Mouse (Mus musculus): ENCODE results near the gene Tlr4. TPM values are rescaled to one million over a fixed set of nuclear protein-coding genes. Genes with fewer than 3 reads are reported as not detected.

Gene Tlr4
- total RNA-seq, 2 experiments from 2014 or later: 13.0 to 17.4 TPM

DNA sequence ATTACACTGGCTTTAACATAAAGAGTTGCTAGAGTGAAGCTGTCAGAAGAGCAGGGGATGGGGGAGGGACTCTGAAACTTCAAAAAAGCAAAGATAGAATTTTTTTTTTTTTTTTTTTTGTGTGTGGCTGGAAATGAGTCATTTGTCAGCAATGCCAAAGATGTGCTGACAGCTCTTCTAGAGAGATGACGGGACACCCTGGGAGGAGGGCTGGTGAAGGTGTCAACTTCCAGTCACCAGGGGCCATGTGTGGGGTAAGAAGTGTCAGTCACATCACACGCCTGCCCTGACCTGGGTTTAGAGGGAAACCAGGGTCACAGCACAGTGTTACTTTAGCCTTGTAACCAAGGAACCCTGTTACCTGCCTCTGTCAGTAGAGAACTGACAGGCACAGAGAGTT is 67.2 kb downstream of the Tlr4 start:
- intact Hi-C loops (cut with DNase I): no loop called here
- DNase-seq: peak in 1 of 2 experiments; percentile 25

DNA sequence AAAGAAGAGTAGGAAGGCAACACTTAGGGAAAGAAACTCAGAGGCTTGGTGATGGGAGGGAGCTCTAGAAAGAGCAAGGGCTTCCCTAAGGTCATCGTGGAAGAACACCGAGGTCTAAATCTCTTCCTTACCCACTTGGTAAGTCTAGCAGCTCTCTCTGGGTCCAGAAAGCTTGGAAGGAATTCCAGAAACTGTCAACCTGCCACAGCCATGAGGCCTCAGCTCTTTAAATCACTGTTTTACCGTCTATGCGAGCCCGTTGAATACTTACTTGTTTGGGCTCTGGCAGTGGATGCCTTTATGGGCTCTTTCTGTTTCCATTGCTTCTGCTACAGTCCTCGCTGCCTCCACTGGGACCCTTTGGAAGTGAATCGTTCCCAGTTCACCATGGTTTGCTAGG is 67.6 kb downstream of the Tlr4 start:
- DNase-seq: peak in 1 of 2 experiments; percentile 2
- intact Hi-C loops (cut with DNase I): no loop called here

DNA sequence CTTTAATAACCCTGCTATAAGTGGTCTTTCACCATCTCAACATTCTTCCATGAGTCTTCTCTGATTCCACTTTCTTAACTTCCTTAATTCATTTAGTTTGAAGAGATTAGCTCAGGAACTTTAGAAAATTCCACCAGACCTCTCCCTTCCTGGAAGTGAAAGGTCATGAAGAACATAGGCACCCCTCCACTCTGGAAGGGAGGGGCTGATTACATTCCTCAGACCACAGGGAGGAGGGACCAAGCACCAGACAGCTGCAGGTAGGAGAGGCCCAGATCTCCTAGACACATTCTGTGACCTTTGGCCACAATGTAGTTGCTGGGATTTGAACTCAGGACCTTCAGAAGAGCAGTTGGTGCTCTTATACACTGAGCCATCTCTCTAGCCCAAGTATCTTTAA is 72.7 kb downstream of the Tlr4 start:
- intact Hi-C loops (cut with DNase I): no loop called here
- DNase-seq: no peak

DNA sequence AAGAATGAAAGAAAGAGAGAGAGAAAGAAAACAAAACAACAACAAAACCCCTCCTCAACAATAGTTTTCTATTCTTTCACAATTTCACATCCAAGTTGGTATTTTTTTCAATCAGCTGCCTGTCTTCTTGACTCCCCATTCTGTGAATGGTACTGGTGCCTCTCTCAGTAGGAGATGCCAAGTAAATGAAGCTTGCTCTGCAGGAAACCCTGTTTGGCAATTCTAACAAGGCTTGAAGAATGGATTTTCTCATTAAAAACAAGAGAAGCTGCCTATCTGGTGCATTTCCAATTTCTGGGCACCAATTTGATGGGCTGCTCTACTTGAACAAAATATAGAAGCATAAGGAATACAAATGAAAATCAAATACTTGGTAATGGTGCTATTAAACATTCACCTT is 74.1 kb downstream of the Tlr4 start:
- intact Hi-C loops (cut with DNase I): no loop called here
- no peak for DNase-seq

DNA sequence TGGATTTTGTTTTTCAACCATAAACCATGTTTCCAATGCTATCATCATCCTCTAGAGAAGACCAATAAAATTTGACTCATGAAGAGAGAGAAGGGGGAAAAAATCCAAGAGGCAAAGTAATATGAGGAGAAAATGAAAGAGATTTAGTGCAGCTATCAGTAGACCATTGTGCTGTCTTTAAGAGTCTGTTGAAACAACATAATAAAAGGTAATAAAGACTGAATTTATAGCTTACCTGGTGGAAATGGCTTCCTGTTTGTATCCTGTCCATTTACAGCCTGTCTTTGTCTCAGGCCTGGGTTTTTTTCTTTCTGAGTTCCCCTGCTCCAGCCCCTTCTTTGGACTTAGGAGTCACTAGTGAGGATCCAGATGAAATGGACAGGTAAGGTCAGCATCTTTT is 81.0 kb downstream of the Tlr4 start:
- DNase-seq: no peak
- intact Hi-C loops (cut with DNase I): no loop called here

DNA sequence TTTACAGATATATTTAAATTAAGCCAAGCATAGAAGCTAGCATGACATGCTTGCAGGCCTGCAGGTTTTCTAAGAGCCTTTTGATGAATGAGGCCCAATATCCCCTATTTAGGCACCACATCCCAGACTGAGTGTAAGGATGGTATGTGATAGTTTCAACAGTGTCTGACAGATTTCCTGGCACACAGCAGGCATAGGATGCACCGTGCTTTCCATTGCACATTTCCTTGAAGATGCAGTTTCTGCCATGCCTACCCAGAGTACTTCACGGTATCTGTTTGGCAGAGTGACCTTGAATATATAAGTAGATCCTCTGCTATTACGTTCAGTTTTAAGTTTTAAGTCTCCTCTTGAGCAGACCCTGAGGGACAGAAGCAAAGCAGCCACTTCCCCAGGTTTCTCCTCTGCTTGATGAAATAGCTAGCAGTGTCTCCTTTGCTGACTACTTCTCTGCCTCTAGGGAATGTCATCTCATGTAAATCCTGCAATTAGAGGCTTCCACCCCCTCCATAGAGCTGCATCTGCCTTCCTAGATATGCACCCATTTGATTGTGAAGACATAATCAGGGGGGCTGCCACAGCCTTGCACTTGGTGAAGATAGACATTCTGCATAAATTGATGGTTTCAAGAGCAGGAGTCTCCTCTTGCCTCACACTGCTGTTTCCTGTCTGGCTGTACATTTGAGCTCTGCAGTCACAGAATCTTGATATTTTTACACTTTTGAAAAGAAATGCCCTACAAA is 92.4 kb downstream of the Tlr4 start:
- intact Hi-C loops (cut with DNase I): no loop called here
- DNase-seq: no peak

DNA sequence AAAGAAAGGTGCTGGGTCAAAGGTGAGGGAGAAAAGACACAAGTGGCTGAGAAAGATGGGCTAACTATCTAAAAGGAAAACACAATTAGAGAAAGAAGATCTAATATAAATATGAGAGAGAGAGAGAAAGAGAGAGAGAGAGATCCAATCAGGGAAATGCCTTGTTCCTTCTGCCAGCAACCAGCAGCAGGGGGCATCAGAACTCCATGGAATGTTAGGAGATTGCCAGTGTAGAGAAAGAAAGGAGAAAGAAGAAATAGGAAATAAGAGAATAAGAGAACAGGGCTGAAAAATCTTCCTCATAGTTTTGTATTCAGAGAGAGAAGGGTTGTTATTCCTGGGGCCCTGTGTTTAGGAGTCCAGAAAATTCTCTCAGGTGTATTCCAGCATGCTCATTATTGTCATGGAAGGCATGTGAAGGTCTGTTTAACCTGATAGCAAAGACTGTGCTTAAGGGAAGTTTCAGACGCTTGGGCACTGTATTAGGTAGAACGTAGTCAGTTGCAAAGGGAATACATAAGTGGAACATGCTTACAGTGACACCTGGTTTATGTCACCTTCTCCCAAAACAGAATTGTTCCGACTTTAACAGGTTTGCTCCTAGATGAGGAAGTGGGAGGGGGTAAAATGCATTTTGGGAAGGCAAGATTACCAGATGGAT is 96.4 kb downstream of the Tlr4 start:
- intact Hi-C loops (cut with DNase I): no loop called here
- peak; percentile 18 to 33 for DNase-seq

DNA sequence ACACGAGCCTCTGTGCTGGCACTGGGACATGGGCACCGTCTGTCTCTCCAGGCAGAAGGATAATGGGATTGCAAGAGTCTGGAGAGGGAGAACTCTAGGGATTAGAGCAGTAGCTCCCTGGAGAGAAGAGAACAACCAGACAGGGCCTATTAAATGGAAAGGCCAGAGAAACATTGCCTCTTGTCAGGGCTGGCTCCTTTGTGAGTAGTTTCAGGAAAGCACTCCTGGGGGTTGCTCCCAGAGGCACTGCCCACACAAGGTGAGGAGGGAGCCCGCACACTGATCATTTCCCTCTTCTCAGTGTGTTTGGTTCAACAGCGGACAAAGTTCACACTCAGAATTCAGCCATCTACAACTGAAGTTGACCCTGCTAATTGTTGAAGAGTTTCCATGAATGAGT is 98.7 kb downstream of the Tlr4 start:
- DNase-seq: no peak
- intact Hi-C loops (cut with DNase I): no loop called here

DNA sequence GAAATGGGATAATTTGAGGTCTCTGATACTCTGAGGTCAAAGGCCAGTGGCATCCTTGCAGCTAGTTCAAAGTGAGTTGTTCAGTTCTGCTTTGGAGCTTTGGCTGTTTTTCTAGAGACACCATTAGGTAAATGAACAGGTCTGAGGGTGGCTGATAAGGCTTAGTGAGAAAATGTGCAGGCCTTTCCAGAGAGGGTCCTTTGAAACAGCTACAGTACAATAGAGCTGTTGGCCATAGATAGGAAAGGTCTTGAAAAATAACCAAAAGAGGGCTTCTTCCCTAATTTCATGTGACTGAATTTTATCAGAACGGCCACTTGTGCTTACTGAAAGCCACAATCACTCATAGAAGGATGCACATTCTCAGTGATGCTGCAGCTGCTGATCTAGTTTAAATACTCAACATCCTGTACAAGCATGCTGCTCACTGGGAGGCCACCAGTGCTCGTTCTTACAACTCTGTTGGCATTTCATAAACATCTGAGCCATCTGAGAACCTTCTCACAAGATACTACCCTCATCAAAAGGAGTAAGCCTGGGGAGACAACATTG is 100.2 kb downstream of the Tlr4 start:
- DNase-seq: no peak
- intact Hi-C loops (cut with DNase I): no loop called here

DNA sequence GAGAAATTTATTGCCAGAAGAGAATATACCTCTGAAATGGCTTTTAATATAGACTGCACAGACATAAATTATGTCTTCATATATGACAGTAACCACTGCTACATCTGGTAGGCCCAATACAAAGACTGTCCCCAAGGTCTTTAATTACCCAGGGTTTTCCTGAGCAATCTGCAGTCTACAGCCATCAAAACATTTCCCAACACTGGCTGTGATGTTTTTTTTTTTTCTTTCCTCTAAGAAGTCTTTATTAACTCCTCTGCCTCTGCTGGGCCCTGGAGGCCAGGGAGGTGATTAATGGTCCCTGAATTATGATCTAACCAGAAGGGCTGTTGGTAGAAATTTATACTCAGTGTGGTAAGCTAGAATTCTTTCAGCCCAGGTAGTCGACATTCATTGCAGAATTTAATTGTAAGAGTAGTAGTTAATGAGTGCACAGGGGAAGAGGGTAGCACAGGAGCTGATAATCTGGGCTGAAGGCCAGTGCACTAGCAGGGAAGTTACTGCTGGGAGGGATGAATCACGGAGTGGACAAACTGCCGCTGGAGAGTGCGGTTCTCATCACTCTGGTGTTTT is 111.2 kb downstream of the Tlr4 start:
- no peak for DNase-seq
- intact Hi-C loops (cut with DNase I): no loop called here

DNA sequence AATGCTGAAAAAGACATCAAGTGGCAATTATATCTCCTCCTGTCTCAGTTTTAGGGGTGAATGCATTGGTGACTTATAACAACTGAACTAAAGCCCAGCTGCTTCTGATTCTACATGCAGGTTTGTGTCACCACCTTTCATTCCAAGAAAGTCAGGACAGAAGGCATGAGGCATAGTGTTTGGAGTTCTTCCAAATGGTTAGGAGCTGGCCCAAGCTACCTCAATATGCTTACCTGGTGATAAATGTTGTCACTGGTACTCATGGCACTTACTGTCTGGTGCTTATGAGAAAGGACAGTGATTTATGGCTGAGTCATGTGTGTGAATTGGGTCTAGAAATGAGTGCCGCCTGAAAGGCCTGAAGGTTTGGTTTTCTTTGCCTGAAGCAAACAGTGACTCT is 114.5 kb downstream of the Tlr4 start:
- intact Hi-C loops (cut with DNase I): no loop called here
- no peak for DNase-seq

DNA sequence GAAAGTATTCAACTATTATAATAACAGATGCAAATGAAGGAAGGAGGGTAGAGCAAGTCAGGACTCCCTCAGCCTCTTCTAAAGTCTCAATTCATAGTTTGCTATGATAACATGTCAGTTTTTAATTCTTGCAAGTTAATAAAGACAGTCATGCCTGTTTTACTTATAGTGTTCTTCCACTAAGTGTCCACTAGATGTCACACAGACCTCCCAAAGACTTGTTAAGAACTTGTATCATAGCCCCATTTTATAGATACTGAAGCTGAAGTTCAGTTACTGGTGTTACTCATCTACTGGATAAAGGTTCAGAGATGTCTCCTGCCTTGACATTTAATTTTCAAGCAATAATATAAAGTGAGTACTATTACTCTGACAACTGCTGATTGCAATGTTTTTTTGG is 116.3 kb downstream of the Tlr4 start:
- intact Hi-C loops (cut with DNase I): no loop called here

DNA sequence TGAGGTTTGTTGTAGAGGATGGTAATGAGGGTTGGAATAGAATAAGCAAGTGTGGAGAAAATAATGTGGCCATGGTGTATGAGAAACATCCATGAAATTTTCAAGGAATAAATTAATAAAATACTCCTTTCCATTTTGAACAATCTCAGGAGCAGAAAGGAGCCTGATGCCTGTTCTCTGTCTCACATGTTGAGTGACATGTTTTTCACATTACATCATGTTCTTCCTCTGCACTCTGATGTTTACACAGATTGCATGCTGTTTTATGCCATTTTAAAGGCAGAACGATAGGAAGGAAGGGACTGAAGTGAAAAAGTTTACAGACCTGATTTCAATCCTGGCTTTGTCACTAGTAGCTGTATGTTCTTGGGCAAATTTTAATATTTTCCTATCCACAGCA is 120.3 kb downstream of the Tlr4 start:
- intact Hi-C loops (cut with DNase I): no loop called here
- no peak for DNase-seq

More for the DNA sequence above, 116.3 kb downstream of the Tlr4 start:
- DNase-seq: no peak

DNA sequence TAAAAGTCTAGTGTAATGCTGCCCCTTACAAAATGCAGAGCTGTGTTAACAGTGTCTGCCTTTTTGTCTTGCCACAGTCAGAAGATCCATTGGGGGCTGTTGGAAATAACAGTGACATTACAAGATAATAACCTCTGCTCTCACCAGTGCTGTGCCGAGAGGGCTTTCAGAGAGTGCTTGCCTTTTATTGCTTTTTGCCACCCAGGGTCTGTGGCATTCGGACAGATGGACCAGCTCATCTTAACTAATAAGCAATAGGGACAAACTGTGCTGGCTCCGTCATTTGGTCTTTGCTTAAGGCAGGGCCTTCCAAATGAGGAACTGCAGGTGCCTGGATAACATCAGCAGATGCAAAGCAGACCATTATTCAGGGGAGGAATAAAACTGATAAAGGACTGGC is 147.5 kb downstream of the Tlr4 start:
- DNase-seq: no peak
- intact Hi-C loops (cut with DNase I): no loop called here
